Mouse (Mus musculus): ENCODE results near the gene Tor1aip2. TPM values are rescaled to one million over a fixed set of nuclear protein-coding genes. Genes with fewer than 3 reads are reported as not detected.

The Tor1aip2 gene
- polyA plus RNA-seq, 1 experiment from 2014 or later = 67.0 TPM

- Histone ChIP-seq H3K4me2 (replicated peaks; ENCODE audit: low read depth) (no peak overlapping the region), H3K9ac (ENCODE audit: low read length) (no peak overlapping the region), H3K36me3 (ENCODE audit: control insufficient read depth, insufficient read depth, low read length) (peaks cover 20% of the 10 kb centered on the region), H3K27me3 (ENCODE audit: control insufficient read depth, insufficient read depth, low read length) (no peaks in the 10 kb centered on the region), H3K9me3 (ENCODE audit: control insufficient read depth, low read length) (no peaks in the 10 kb centered on the region), H3K4me3 (ENCODE audit: low read depth, low read length) (no peak overlapping the region), H3K4me1 (replicated peaks; ENCODE audit: control insufficient read depth, insufficient read depth) (no peaks in the 10 kb centered on the region), H3K27ac (replicated peaks) (no peak overlapping the region)
- ATAC-seq (ENCODE audit: low FRiP score, low TSS enrichment) = no peak
- TF ChIP-seq EP300 (optimal IDR thresholded peaks at IDR 0.05) = no peak
- no peak for TF ChIP-seq CTCF (IDR thresholded peaks at IDR 0.05; ENCODE audit: low read depth)
- 55% methylated on average over 3 of the region's 3 CpGs for WGBS
- DNase-seq (ENCODE audit: low spot score) = no peak
Observed at GRCm38 (mm10) chr1:156066133-156066532, 30.9 kb downstream of the Tor1aip2 start.

- H3K4me2 ChIP-seq (replicated peaks; ENCODE audit: low read depth) = no peak overlapping the region
- peak; percentile 44 for DNase-seq (ENCODE audit: low spot score)
- H3K4me3 ChIP-seq (ENCODE audit: low read depth, low read length) = no peak overlapping the region
- WGBS = 56% methylated on average over 14 of the region's 14 CpGs
- peaks cover 3% of the 10 kb centered on the region for H3K36me3 ChIP-seq (ENCODE audit: control insufficient read depth, insufficient read depth, low read length)
- H3K4me1 ChIP-seq (replicated peaks; ENCODE audit: control insufficient read depth, insufficient read depth) = no peaks in the 10 kb centered on the region
- no peaks in the 10 kb centered on the region for H3K27me3 ChIP-seq (ENCODE audit: control insufficient read depth, insufficient read depth, low read length)
- TF ChIP-seq CTCF (IDR thresholded peaks at IDR 0.05; ENCODE audit: low read depth) (no peak), EP300 (optimal IDR thresholded peaks at IDR 0.05) (no peak)
- ATAC-seq (ENCODE audit: low FRiP score, low TSS enrichment) = peak; percentile 78
- no peak overlapping the region for H3K9ac ChIP-seq (ENCODE audit: low read length)
- no peak overlapping the region for H3K27ac ChIP-seq (replicated peaks)
- no peaks in the 10 kb centered on the region for H3K9me3 ChIP-seq (ENCODE audit: control insufficient read depth, low read length)
Observed at GRCm38 (mm10) chr1:156070106-156070505, 34.9 kb downstream of the Tor1aip2 start.

GRCm38 (mm10) chr1:156073169-156073821, 38.1 kb downstream of the Tor1aip2 start:
- H3K27me3 ChIP-seq (ENCODE audit: control insufficient read depth, insufficient read depth, low read length) = no peaks in the 10 kb centered on the region
- ATAC-seq (ENCODE audit: low FRiP score, low TSS enrichment) (peak; percentile 76), DNase-seq (ENCODE audit: low spot score) (peak; percentile 60)
- 57% methylated on average over 15 of the region's 15 CpGs for WGBS
- TF ChIP-seq EP300 (optimal IDR thresholded peaks at IDR 0.05) (no peak), CTCF (IDR thresholded peaks at IDR 0.05; ENCODE audit: low read depth) (no peak)
- H3K27ac ChIP-seq (replicated peaks) = peak overlapping the region; percentile 56; the same call in 1 of the 2 replicates
- H3K4me3 ChIP-seq (ENCODE audit: low read depth, low read length) = no peak overlapping the region
- no peaks in the 10 kb centered on the region for H3K36me3 ChIP-seq (ENCODE audit: control insufficient read depth, insufficient read depth, low read length)
- H3K4me2 ChIP-seq (replicated peaks; ENCODE audit: low read depth) = no peak overlapping the region
- H3K9me3 ChIP-seq (ENCODE audit: control insufficient read depth, low read length) = no peaks in the 10 kb centered on the region
- H3K9ac ChIP-seq (ENCODE audit: low read length) = no peak overlapping the region
- no peaks in the 10 kb centered on the region for H3K4me1 ChIP-seq (replicated peaks; ENCODE audit: control insufficient read depth, insufficient read depth)

GRCm38 (mm10) chr1:156074575-156074974, 39.4 kb downstream of the Tor1aip2 start:
- Histone ChIP-seq H3K9ac (ENCODE audit: low read length) (no peak overlapping the region), H3K4me3 (ENCODE audit: low read depth, low read length) (no peak overlapping the region), H3K27me3 (ENCODE audit: control insufficient read depth, insufficient read depth, low read length) (no peaks in the 10 kb centered on the region), H3K36me3 (ENCODE audit: control insufficient read depth, insufficient read depth, low read length) (no peaks in the 10 kb centered on the region), H3K4me2 (replicated peaks; ENCODE audit: low read depth) (no peak overlapping the region), H3K9me3 (ENCODE audit: control insufficient read depth, low read length) (no peaks in the 10 kb centered on the region), H3K27ac (replicated peaks) (no peak overlapping the region), H3K4me1 (replicated peaks; ENCODE audit: control insufficient read depth, insufficient read depth) (no peaks in the 10 kb centered on the region)
- WGBS = 45% methylated on average over 8 of the region's 8 CpGs
- TF ChIP-seq EP300 (optimal IDR thresholded peaks at IDR 0.05) = no peak
- TF ChIP-seq CTCF (IDR thresholded peaks at IDR 0.05; ENCODE audit: low read depth) = no peak
- DNase-seq (ENCODE audit: low spot score) = no peak
- no peak for ATAC-seq (ENCODE audit: low FRiP score, low TSS enrichment)

GRCm38 (mm10) chr1:156076474-156076873, 41.3 kb downstream of the Tor1aip2 start:
- Histone ChIP-seq H3K4me1 (replicated peaks; ENCODE audit: control insufficient read depth, insufficient read depth) (no peaks in the 10 kb centered on the region), H3K27me3 (ENCODE audit: control insufficient read depth, insufficient read depth, low read length) (no peaks in the 10 kb centered on the region), H3K4me2 (replicated peaks; ENCODE audit: low read depth) (no peak overlapping the region), H3K9ac (ENCODE audit: low read length) (no peak overlapping the region), H3K27ac (replicated peaks) (no peak overlapping the region), H3K4me3 (ENCODE audit: low read depth, low read length) (no peak overlapping the region), H3K9me3 (ENCODE audit: control insufficient read depth, low read length) (no peaks in the 10 kb centered on the region), H3K36me3 (ENCODE audit: control insufficient read depth, insufficient read depth, low read length) (no peaks in the 10 kb centered on the region)
- 62% methylated on average over 4 of the region's 4 CpGs for WGBS
- DNase-seq (ENCODE audit: low spot score) (no peak), ATAC-seq (ENCODE audit: low FRiP score, low TSS enrichment) (no peak)
- TF ChIP-seq CTCF (IDR thresholded peaks at IDR 0.05; ENCODE audit: low read depth) (no peak), EP300 (optimal IDR thresholded peaks at IDR 0.05) (no peak)

- ATAC-seq (ENCODE audit: low FRiP score, low TSS enrichment) (no peak), DNase-seq (ENCODE audit: low spot score) (no peak)
- no peaks in the 10 kb centered on the region for H3K4me1 ChIP-seq (replicated peaks; ENCODE audit: control insufficient read depth, insufficient read depth)
- TF ChIP-seq EP300 (optimal IDR thresholded peaks at IDR 0.05) = no peak
- TF ChIP-seq CTCF (IDR thresholded peaks at IDR 0.05; ENCODE audit: low read depth) = no peak
- H3K4me3 ChIP-seq (ENCODE audit: low read depth, low read length) = no peak overlapping the region
- H3K27me3 ChIP-seq (ENCODE audit: control insufficient read depth, insufficient read depth, low read length) = no peaks in the 10 kb centered on the region
- H3K4me2 ChIP-seq (replicated peaks; ENCODE audit: low read depth) = no peak overlapping the region
- no peak overlapping the region for H3K27ac ChIP-seq (replicated peaks)
- H3K9ac ChIP-seq (ENCODE audit: low read length) = no peak overlapping the region
- no peaks in the 10 kb centered on the region for H3K36me3 ChIP-seq (ENCODE audit: control insufficient read depth, insufficient read depth, low read length)
- H3K9me3 ChIP-seq (ENCODE audit: control insufficient read depth, low read length) = no peaks in the 10 kb centered on the region
- WGBS = 56% methylated on average over 3 of the region's 3 CpGs
Observed at GRCm38 (mm10) chr1:156077655-156078054, 42.5 kb downstream of the Tor1aip2 start.

Data from stomach, postnatal 0 days (tissue).